In genomic region chr6:115838161-115838597, GRCm38 (mm10) we compare ENCODE assay signal across 8 mouse cellular contexts. TPM values are rescaled to one million over a fixed set of nuclear protein-coding genes. Genes with fewer than 3 reads are reported as not detected.
DNase-seq lines count a peak whose midpoint lies in the region; TF ChIP-seq lines count a peak whose summit lies in the region.

TSS of gene Efcab12 (minus strand) at chr6:115838412.

- peak within 1 kb of the TSS; percentile 76 for H3K27ac ChIP-seq in left cerebral cortex, adult 2 months

- no peak; the same call in none of the 2 replicates for TF ChIP-seq CTCF in left cerebral cortex, adult 2 months (IDR thresholded peaks at IDR 0.05)

- peak; percentile 80 for DNase-seq in adrenal gland, postnatal 10 days
- DNase-seq in embryo, embryonic 10 days (ENCODE audit: low spot score) = peak; percentile 87
- DNase-seq in gastrocnemius, postnatal 10 days = peak; percentile 32
- peak; percentile 84 for DNase-seq in induced T-regulatory cell, adult 2 months (ENCODE audit: low read depth)
- DNase-seq in left cerebral cortex, adult 2 months (ENCODE audit: extremely low spot score in 1 of 2, low spot score in 2 of 2) = peak; percentile 55 to 74
- DNase-seq in lung, postnatal 36 days = peak; percentile 88
- DNase-seq in retina, postnatal 7 days (ENCODE audit: low read depth, low spot score) = peak; percentile 64
- no peak for DNase-seq in adipocyte (ENCODE audit: low spot score)

- intact Hi-C loops in left cerebral cortex, adult 2 months (cut with DNase I) = no loop called here

- H3K4me3 ChIP-seq in left cerebral cortex, adult 2 months = peak within 1 kb of the TSS; percentile 46

RNA-seq across cellular contexts. Expression of gene Efcab12, which starts in this region (rescaled TPM):
- total RNA-seq in adrenal gland, postnatal 10 days (2021) = under 1 TPM; 0.57 to 1.00 TPM
- under 1 TPM; 0.12 to 0.14 TPM for total RNA-seq in gastrocnemius, postnatal 10 days (2021)
- 1 to 10 TPM; 5.4 to 6.1 TPM for total RNA-seq in left cerebral cortex, adult 2 months (2021)

Comparison
In these comparisons a context has a peak if more than half of its experiments do, and no peak if none do; other contexts are left out.
1. Peak in DNase-seq in adrenal gland, postnatal 10 days; RNA of the gene not detected or under 1 TPM.
2. Peak in DNase-seq in gastrocnemius, postnatal 10 days; RNA of the gene not detected or under 1 TPM.